Mouse (Mus musculus) spleen, embryonic (tissue): Measurements from ENCODE around the gene Pstpip1.

Experiments
- CTCF ChIA-PET: fragments of 350-600 bp; sonication (Branson Sonifier 250); formaldehyde crosslinking; loops from one replicate; lab custom pipeline; 2022; lab: Charles Lee

Gene Pstpip1

DNA sequence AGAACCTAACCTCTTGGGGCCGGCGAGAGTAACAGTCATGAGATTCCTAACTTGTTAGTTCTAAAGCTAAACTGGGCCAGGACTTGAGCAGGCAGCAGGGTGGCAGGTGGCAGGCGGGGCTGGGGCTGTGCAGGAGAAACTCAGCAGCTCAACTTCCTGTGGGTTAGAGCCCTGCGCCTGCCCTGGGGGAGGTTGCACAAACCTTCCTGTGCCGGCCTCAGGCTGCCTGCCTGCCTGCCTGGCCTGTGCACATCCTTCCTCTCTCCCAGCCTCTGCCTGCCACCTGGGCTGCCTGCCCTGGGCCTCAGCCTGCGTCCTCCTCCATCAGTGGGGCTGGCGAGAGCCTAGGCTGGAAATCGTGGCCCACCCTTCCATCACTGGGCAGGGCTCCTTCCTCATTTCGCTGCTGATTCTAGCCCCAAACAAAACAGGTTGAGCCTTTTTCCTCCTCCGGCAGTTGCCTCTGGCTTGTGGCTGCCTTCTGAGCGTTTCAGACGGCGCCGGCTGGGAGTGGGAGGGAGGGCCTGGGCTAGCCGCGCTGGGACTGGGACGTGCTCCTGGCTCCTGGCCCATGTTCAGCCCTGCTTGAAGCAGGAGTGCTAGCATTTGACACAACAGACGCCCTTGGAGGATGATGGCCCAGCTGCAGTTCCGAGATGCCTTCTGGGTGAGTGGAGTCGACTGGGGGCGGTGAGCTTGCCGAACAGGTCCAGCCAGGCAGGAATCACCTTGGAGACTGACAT is at the start of gene Pstpip1:
Gene Pstpip1, plus strand, starts transcription at position 185 of the 743 bp plus-strand sequence.
- CTCF ChIA-PET: interaction anchor here (0.8 to 1.6 kb wide), 2 partner anchors 12 to 14 kb away, joined by 4 read pairs; no protein-coding TSS in a partner anchor

DNA sequence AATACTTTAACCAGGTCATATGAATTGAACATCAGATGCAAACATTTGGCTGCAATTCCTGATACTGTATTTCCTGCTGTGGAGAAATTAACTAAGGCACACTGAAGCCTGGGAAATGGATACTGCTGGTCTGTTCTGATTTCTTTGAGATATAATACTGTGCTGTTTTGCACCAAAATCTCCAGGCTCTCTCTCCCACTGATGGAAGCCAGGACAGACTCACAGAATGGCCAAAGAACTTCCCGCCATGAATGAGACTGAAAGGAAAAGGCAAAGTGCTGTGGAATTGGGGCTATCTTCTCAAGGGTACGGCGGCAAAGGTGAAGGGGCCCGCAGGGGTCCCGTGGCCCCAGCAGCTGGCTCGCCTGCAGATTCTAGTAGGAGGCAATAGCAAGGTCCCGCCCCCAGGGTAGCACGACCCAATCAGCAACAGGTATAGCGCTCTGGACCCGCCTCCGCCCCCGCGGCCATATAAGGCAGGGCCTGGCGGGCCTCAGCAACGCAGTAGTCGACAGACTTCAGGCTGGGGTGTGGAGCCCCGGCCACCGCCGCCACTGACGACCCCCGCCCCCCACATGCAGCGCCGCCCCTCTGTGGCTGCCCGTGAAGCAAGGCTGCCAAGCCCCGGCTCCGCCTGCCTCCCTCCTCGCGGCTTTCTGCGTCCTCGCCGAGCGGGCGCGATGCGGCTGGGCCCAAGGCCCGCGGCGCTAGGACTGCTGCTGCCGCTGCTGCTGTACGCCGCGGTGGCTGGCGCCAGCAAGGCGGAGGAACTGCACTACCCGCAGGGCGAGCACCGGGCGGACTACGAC is 48.2 kb upstream of the Pstpip1 start, which contains the start of gene Rcn2:
Gene Rcn2, plus strand, starts transcription at position 474 of the 809 bp plus-strand sequence.
- CTCF ChIA-PET: interaction anchor here (0.5 kb wide), 1 partner anchor 18 kb away, joined by 3 read pairs; no protein-coding TSS in a partner anchor

DNA sequence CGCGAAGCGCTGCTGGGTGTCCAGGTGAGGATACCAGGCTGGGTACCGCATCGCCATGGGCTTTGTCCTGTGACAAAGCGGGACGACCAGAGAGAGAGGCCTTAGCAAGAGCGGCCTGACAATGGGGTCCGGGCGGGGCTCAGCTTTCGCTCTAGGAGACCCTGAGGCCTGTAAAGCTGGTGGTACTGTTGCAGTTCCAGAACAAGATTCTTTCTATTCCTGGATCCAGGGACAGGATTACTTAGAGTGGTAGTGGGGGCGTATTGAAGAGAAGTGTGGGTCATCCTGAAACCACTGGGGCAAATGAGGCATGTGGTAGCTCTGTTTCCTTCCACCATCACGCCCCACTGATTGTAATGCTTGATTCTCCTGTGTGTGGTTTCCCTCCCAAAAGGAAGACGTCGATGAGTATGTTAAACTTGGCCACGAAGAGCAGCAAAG is 47.6 kb upstream of the Pstpip1 start:
- CTCF ChIA-PET: interaction anchor here (0.5 kb wide), 1 partner anchor 17 kb away, joined by 3 read pairs; no protein-coding TSS in a partner anchor

DNA sequence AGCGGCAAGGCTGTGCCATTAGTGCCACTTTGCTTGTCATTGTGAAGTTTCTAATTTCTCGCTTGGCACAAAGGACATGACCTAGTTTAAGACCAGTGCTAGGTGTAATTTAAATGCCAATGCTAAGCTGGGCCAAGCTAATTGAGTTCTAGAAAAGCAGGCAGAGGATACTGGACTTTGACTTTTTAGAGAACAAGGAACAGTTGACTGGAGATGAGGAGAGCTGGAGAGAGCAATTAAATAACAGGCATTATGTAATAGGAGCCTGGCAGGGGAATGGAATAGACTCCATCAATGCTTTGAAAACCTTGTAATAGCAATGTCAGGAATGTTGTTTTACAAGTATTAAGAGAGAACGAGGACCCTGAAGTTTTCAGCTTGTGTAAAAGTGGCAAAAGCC is 36.0 kb upstream of the Pstpip1 start:
- CTCF ChIA-PET: no interaction called here

DNA sequence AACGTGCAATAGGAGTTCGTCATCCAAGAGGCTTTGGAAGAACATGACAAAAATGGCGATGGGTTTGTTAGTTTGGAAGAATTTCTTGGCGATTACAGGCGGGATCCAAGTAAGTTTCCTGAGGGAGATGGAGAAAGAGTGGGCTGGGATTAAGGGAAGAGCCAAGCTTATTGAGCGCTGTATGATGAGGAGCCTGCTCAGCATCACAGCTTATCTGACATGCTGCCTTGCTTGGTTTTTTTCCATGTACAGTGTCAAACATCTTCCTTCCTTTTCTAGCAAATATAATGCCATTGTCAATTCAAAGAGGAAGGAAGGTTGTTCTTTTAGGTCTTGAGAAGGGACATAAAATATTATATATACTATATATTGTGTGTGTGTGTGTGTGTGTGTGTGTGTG is 33.6 kb upstream of the Pstpip1 start:
- CTCF ChIA-PET: no interaction called here

DNA sequence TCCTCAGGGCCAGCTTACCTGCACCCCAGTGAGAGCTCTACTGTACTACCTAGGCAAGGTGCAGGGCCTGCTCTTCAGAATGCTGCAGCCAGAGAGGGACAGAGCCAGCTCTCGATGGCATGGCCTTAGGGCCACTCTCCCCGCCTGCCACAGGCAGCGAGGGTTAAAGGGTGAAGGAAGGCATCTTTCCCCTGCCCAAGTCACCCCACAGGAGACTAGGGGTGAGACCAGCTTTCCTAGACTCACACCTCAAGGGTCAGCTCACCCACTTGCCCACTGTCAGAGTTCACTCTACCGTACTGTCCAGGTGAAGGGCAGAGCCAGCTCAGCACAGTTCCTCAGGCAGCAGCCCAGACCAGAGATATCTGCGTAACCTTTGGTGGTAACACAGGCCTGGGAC is 27.4 kb upstream of the Pstpip1 start:
- CTCF ChIA-PET: no interaction called here

DNA sequence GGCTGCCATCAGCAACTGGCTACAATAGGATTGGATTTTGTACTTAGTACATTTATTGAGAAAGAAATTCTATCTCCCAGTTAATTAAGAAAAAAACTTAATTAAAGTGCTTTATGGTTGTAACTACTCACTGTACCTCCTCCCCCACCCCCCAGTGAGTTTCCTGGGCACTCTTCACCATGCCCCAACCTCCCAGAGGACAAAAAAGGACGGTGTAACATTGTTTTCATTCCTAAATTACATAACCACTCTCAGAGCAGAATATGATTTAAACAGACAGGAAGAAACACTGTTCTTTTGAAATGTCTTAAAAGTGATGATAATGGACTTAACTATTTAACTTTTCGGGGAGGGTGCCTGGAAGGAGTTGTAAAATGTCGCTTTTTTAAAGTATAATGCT is 24.8 kb upstream of the Pstpip1 start:
- CTCF ChIA-PET: no interaction called here

DNA sequence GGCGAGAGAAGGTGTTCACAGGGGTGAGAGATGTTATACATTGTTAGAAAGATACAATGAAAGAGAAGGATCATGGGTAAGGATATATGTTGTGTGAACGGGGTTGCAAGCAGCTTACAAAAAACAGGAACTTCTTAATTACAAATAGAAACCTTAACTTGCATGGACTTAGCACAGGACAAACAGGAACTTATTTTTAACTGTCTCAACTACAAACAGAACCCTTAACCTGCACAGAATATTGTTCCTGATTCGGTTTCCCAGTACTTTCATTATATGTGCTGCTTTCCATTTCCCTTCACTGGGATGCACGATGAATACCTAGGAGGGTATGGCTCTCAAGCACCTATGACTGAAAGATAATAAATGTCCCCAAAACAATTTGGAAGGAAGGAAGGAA is 21.8 kb upstream of the Pstpip1 start:
- CTCF ChIA-PET: no interaction called here

DNA sequence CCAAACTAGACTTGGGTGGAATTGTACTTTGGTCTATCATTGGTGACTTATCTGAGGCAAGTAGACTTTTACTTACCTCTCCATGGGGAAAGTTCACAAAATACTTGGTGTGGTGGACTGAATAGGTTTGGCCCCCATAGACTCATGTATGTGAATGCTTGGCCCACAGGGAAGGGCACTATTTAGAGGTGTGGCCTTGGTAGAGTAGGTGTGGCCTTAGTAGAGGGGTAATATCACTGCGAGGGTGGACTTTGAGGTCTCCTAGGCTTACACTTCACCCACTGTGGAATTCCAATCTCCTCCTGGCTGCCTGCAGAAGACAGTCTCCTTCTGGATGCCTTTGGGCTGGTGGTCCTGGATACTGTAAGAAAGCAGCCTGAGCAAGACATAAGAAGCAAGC is 21.1 kb upstream of the Pstpip1 start:
- CTCF ChIA-PET: no interaction called here

DNA sequence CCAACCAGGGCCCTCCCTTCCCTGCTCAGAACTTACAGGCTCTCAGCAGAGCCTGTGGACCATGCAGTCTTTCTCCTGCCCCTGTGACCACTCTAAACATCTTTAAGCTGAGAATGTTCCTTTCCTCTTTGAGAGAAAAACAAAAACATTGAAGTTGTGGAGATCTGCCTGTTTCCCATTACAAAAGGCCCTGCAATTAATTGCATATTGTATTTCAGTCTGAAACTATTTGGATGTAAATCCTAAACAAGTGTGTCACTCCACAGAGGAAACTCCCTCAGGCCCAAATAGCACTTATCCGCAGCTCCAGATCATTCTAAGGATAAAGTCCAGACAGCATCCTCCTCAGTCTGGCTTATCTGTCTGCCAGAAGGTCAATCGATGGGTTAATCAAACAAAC is 16.9 kb upstream of the Pstpip1 start:
- CTCF ChIA-PET: interaction anchor here (0.6 kb wide), 1 partner anchor 128 kb away, joined by 3 read pairs; no protein-coding TSS in a partner anchor

DNA sequence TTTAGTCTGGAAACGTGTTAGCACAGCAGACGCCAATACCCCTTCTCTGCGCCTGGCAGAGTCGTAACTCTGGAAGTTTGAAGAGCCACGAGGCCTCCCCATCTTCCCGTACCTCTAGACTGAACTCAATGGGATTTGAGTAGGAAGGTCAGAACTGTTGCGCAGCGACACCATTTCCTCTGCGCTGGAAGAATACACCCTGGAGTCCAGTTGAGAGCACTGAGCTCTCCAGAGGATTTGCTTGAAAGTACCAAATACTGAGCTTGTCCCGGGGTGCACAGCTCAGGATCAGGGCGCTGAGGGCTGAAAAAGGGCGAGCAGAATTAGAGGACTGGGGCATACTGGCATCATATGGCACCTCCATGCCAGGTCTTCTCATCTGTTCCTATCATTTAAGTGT is 14.9 kb upstream of the Pstpip1 start:
- CTCF ChIA-PET: interaction anchor here (1.2 to 2.1 kb wide), 2 partner anchors 17 to 54 kb away, joined by 3 to 7 read pairs; no protein-coding TSS in a partner anchor

DNA sequence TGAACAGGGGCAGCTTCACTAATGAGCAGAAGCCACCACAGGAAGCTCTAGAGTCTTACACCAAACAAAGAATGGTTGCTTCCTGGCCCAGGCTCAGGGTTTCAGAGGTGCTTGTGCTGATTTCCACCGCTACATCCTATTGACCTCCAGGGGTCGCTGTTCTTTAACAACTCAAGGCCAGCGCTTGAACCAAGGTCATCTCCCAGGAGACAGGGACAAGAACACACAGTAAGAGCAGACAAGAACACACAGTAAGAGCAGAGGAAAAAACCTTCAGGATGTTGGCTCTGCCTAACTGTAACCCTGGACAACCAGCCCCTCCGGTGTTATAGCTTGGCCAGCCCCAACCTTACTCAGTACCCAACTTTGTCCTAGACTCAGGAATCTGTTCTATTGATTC is 14.5 kb upstream of the Pstpip1 start:
- CTCF ChIA-PET: interaction anchor here (0.5 to 2.1 kb wide), 3 partner anchors 17 to 338 kb away, joined by 3 to 7 read pairs (median 3); no protein-coding TSS in a partner anchor

DNA sequence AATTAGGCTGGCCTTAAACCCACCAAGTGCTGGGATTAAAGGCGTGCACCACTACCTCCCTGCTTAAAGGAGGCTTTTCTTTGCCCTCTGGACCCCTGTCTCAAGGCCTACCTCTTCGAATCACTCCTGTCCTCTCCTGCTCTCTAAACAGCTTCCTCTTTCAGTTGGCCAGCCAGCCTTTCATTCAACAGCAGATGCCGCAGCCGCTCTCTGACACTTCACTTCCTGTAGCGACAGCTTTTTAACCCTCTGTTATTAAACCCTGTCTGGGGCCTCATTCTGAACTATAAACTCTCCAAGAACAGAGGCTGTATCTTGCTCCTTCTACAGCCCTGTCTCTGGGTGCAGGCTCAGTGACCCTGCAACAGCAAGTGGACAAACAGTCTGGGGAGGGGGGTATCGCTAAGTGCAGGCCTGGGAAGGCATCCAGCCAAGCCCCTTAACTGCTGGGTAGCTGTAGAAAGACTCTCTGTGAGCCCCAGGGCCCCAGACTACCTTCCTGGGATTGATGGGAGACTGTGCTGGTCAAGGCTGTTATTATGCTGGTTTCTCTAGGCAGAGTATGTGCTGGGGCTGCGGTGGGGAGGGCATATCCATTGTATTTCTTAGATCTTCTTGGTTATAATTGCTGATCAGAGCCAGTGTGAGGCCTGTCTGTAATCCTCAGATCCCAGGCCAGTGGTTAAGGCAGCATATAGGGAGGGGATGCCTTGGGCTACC is 13.7 kb upstream of the Pstpip1 start:
- CTCF ChIA-PET: interaction anchor here (0.5 to 2.1 kb wide), 3 partner anchors 16 to 337 kb away, joined by 3 to 7 read pairs (median 3); no protein-coding TSS in a partner anchor

DNA sequence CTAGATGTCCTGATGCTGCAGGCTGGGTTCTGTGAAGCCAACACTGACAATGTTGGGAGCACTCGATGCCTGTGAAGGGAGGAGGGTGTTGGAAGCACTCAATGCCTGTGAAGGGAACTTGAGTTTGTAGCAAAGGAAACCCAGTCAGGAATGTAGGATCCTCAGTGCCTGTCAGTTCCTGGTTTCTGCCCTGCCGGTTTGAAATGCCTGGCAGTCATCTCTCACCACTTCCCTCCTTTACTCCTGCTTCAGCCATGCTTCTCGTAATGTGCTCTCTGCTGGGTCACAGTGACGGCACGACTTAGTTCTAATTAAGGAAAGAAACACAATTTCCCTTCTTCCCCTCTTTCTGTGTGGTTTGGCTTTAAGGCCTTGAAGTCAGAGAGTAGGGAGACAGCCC is 10.2 kb upstream of the Pstpip1 start:
- CTCF ChIA-PET: no interaction called here

DNA sequence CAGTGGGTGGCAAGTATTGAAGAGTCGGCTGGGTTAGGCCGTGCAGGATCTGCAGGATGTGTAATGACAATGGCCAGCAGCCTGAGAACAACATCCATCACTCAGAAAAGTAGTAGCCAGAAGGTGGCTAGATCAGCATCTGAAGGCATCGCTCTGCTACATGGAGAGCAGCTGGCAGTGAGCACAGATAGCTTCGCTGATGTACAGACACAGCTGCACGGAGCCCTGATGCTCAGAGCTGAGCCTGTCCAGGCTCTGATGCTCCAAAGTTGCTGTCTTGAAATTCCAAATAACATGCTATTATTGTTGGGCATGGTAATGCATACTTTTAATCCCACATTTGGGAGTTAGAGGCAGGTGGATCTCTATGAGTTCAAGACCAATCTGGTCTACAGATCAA is 3.2 kb upstream of the Pstpip1 start:
- CTCF ChIA-PET: no interaction called here

DNA sequence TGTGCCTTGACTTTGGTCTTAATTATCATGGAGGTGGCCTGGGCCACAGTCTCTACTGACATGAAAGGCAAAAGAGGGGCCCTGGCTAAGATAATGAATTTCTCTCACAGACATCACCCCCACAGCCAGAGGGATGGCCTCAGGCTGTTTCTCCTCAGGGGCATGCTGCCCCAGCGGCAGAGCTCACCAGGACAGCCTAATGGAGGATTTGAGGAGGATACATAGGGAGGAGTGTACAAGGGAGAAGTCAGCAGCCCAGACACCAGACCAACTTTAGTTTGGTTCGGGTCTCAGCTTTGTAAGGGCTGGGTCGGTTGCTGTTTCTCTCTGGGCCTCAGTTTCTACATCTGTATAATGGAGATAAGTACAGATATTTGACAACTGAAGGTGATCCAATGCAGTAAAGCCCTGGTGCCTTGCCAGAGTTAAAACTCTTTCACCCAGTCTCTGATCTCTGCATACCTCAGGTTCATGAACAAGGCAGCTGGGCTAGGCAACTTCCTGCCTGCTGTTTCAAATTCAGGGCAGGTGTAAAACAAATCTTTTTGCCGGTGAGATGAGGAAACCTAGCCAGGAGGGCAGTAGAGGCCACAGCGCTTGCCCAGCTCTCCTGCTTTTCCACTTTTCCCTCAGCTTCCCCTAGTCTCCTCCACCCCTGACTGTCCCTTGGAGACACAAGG is 924 bp downstream of the Pstpip1 start:
- CTCF ChIA-PET: interaction anchor here (0.8 to 2.2 kb wide), 3 partner anchors 11 to 15 kb away, joined by 4 to 7 read pairs (median 4); no protein-coding TSS in a partner anchor

DNA sequence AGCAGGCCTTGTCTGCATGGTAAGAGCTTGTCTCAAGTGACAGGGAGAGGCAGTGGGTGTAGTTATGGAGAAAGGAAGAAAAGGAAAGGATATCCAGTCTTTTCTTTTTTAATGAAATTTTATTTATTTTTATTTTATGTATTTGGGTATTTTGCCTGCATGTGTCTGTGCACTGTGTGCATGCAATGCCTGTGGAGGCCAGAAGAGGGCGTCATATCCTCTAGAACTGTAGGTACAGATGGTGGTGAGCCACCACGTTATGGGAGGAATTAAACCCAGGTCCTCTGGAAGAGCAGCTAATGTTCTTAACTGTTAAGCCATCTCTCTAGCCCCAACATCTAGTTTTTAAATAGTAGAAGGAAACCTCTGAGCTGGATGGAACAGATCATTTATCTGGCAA is 2.3 kb downstream of the Pstpip1 start:
- CTCF ChIA-PET: interaction anchor here (1.0 to 2.2 kb wide), 3 partner anchors 10 to 17 kb away, joined by 3 to 7 read pairs (median 4); no protein-coding TSS in a partner anchor

DNA sequence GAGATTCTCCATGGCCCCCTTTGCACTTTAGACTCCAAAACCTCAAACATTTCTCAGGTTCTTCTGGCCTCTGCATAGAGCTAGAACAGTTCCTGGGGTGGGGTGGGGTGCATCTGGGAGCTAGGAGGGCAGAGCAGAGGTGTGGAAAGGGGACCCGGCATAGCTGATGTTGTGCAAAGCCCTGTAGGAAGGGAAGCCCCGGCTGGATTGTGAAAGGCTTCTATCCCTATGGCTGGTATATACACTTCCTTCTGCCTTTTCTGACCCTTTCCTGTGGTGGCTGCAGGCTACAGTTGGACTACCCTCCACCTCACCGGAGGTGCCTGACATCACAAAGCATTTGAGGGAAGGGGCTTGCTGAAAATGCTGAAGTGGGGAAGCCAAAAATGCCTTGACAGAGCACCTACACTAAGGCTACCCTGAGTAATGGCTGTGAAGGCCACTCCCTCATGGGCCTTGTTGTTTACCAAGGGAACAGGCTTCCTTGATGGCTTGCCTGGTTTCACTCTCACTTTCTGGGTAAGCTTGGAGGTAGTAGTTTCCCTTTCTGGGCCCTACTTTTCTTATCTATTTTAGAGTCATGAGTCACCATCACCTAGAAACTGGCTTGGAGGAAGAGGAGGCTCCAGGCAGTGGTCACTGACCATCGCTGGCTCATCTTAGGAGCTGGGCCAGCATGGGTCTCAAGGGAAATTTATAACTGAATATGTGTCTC is 8.0 kb downstream of the Pstpip1 start:
- CTCF ChIA-PET: interaction anchor here (0.6 kb wide), 1 partner anchor 62 kb away, joined by 5 read pairs; no protein-coding TSS in a partner anchor

DNA sequence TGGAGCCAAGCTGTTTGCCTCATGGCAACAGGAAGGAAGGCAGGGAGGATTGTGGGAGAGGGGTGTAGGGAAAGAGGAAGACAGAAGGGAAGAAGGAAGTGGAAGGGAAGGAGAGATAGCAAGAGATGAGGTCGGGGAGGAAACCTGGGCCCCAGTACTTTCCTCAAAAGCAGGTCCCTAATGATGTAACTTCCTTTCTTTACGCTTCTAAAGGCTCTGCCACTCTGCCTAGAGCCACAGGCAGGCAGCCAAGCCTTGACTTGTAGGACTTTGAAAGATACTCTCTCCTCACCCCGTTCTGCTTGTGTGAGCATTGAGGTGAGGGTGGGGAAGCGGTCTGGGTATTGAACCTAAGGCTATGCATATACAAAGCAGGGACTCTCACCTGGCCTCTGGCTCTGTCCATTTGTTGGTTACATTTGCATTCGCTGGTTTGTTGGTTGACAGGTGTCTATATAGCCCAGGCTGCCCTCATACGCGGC is 10.3 kb downstream of the Pstpip1 start:
- CTCF ChIA-PET: no interaction called here

DNA sequence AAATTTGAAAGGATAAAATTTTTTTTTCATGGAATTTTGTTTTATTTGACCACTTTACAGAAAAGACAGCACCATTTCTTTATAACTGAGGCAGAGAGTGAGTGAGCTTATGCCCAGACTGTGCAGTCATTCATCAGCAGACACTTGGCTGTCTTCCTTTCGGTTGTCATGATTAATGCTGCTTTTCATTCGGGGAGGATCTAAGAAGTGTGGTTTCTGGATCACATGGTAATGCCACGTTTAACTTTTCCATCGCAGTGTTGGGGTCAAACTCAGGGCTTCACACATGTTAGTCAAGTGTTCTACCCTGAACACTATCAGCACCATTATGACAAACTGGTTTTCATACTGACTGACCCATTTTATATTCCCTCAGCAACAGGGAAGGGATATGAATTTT is 11.3 kb downstream of the Pstpip1 start:
- CTCF ChIA-PET: no interaction called here
